Mouse (Mus musculus) heart, adult 2 months (tissue): ENCODE measurements at regions not wholly inside any gene's neighbourhood (a gene's known extent, or its start where the extent isn't known, plus 50 kb on each side); places are given as distances from the start of the nearest gene placed in this dataset.

ENCODE experiments used
- CTCF ChIP-seq: fragments of 200-600 bp; IDR thresholded peaks from 2 replicates; pipeline ENCODE4 v1.8.1; 2022; ENCODE audit warnings: antibody characterized with exemption, mild to moderate bottlenecking, moderate library complexity
- POLR2A ChIP-seq: fragments of 200-500 bp; IDR thresholded peaks from 2 replicates; pipeline ENCODE4 v1.6.1; 2011; ENCODE audit warnings: mild to moderate bottlenecking, low read depth, low read length, control low read depth; ENCODE audit not compliant: insufficient read depth

DNA sequence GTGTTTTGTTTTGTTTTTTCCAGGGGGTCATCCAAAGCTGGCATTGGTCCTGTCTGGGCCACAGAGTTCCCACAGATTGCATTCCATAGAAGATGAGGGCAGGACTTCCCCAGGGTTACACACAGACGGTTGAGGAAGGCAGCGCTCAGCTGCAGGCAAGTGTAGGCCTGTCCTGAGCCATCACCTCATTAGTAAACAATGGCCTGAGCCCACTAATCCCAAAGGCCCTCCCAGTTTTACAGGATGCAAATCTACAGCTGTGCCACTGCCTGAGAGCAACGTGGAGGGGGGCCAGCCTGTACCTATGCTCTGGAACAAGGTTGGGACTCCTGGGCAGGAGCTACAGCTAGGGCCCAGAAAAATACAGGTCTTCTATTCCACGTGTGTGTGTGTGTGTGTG lies 55.7 kb upstream of the Tle3 start:
- no peak for TF ChIP-seq CTCF
- TF ChIP-seq POLR2A = no peak
